Mouse (Mus musculus) spleen, adult 12 weeks (tissue): ENCODE data around the gene Gm26602.

ENCODE experiments used
- DNase-seq: peaks from one replicate; pipeline ENCODE4 v3.0.0; 2022; ENCODE audit warnings: low spot score

The Gm26602 gene

GRCm38 (mm10) chr10:79886054-79886453, 24.6 kb upstream of the Gm26602 start, which contains the start of gene Elane:
Elane (plus strand) TSS chr10:79886247.
- no peak for DNase-seq

- DNase-seq = no peak
Measured at GRCm38 (mm10) chr10:79886611-79887010, 24.0 kb upstream of the Gm26602 start.

GRCm38 (mm10) chr10:79889386-79889785, 21.3 kb upstream of the Gm26602 start:
- DNase-seq = no peak

- no peak for DNase-seq
Measured at GRCm38 (mm10) chr10:79890670-79891069, 20.0 kb upstream of the Gm26602 start, which contains the start of gene Cfd. Cfd (plus strand) TSS chr10:79890853.

- peak; percentile 72 for DNase-seq
Measured at GRCm38 (mm10) chr10:79892451-79893118, 18.1 kb upstream of the Gm26602 start.

- DNase-seq = no peak
Measured at GRCm38 (mm10) chr10:79896306-79896705, 14.3 kb upstream of the Gm26602 start.

- DNase-seq = no peak
Measured at GRCm38 (mm10) chr10:79896814-79897213, 13.8 kb upstream of the Gm26602 start.

GRCm38 (mm10) chr10:79897316-79898245, 13.1 kb upstream of the Gm26602 start:
- no peak for DNase-seq

GRCm38 (mm10) chr10:79900951-79901410, 9.7 kb upstream of the Gm26602 start:
- DNase-seq = no peak

- no peak for DNase-seq
Measured at GRCm38 (mm10) chr10:79906712-79907111, 3.9 kb upstream of the Gm26602 start.

GRCm38 (mm10) chr10:79907415-79907814, 3.2 kb upstream of the Gm26602 start:
- no peak for DNase-seq

- DNase-seq = peak; percentile 93
Measured at GRCm38 (mm10) chr10:79908167-79909091, 2.2 kb upstream of the Gm26602 start, which contains the start of gene Med16. Med16 (minus strand) TSS chr10:79908923.

- peak; percentile 45 for DNase-seq
Measured at GRCm38 (mm10) chr10:79909092-79909922, 1.3 kb upstream of the Gm26602 start.

GRCm38 (mm10) chr10:79912412-79912811, 1.8 kb downstream of the Gm26602 start:
- DNase-seq = no peak

GRCm38 (mm10) chr10:79914131-79914947, 3.7 kb downstream of the Gm26602 start:
- DNase-seq = peak; percentile 31

- no peak for DNase-seq
Measured at GRCm38 (mm10) chr10:79914948-79915596, 4.4 kb downstream of the Gm26602 start.

- DNase-seq = no peak
Measured at GRCm38 (mm10) chr10:79916081-79916480, 5.4 kb downstream of the Gm26602 start.

GRCm38 (mm10) chr10:79916808-79917531, 6.3 kb downstream of the Gm26602 start, which contains the start of gene Kiss1r:
Kiss1r (plus strand) TSS chr10:79916971.
- peak; percentile 81 for DNase-seq
